ENCODE assay signal across 8 mouse cellular contexts in genomic region chr9:53990921-53991320, GRCm38 (mm10). TPM values are rescaled to one million over a fixed set of nuclear protein-coding genes. Genes with fewer than 3 reads are reported as not detected.
DNase-seq lines count a peak whose midpoint lies in the region; ATAC-seq and TF ChIP-seq lines count a peak whose summit lies in the region.

No protein-coding gene starts in this region.

- no peak overlapping the region for H3K9ac ChIP-seq in intestine, postnatal 0 days (ENCODE audit: low read depth, low read length)
- no peak overlapping the region for H3K9ac ChIP-seq in stomach, embryonic 15.5 days

- no peaks in the 10 kb centered on the region for H3K27me3 ChIP-seq in testis, adult 2 months (ENCODE audit: control insufficient read depth, insufficient read depth, low read length)
- no peaks in the 10 kb centered on the region for H3K27me3 ChIP-seq in intestine, postnatal 0 days (replicated peaks; ENCODE audit: control insufficient read depth, insufficient read depth, low read length)
- no peaks in the 10 kb centered on the region for H3K27me3 ChIP-seq in stomach, embryonic 15.5 days (replicated peaks)

- TF ChIP-seq CTCF in testis, adult 2 months (IDR thresholded peaks at IDR 0.05; ENCODE audit: control insufficient read depth, insufficient read depth, insufficient replicate concordance, low read depth, low read length) = 0 out of 2 replicates have a peak, but pooled peaks have one; percentile 9
- peak; percentile 54; the same call in 1 of the 2 replicates for TF ChIP-seq CTCF in embryonic fibroblast, embryonic 13.5 days (IDR thresholded peaks at IDR 0.05; ENCODE audit: borderline replicate concordance, insufficient read depth, low read length)
- TF ChIP-seq CTCF in intestine, postnatal 0 days (IDR thresholded peaks at IDR 0.05; ENCODE audit: low read depth) = peak; percentile 94

- no peaks in the 10 kb centered on the region for H3K36me3 ChIP-seq in testis, adult 2 months (ENCODE audit: control insufficient read depth, insufficient read depth, low read length)
- H3K36me3 ChIP-seq in intestine, postnatal 0 days (ENCODE audit: control insufficient read depth, insufficient read depth) = no peaks in the 10 kb centered on the region
- H3K36me3 ChIP-seq in stomach, embryonic 15.5 days = no peaks in the 10 kb centered on the region

- DNase-seq in adrenal gland, adult 2 months = peak; percentile 17
- no peak for DNase-seq in adrenal gland, postnatal 4 days (ENCODE audit: low spot score in 2 of 2)
- no peak for DNase-seq in testis, postnatal 10 days (ENCODE audit: low spot score)
- DNase-seq in lung, postnatal 36 days = peak; percentile 21

- 5% methylated on average over 3 of the region's 3 CpGs for WGBS in intestine, postnatal 0 days
- 3% methylated on average over 3 of the region's 3 CpGs for WGBS in stomach, embryonic 15.5 days

- H3K9me3 ChIP-seq in intestine, postnatal 0 days (ENCODE audit: control insufficient read depth) = no peaks in the 10 kb centered on the region
- no peaks in the 10 kb centered on the region for H3K9me3 ChIP-seq in stomach, embryonic 15.5 days

- no peak for ATAC-seq in intestine, postnatal 0 days
- peak; percentile 35; the same call in 1 of the 2 replicates for ATAC-seq in stomach, embryonic 15.5 days (ENCODE audit: insufficient read depth, low FRiP score, low read depth)

- H3K4me3 ChIP-seq in testis, adult 2 months (ENCODE audit: control insufficient read depth, low read depth, low read length) = no peak overlapping the region
- H3K4me3 ChIP-seq in embryonic fibroblast, embryonic 13.5 days (ENCODE audit: insufficient read depth, low read length) = no peak overlapping the region
- H3K4me3 ChIP-seq in intestine, postnatal 0 days (ENCODE audit: low read depth, low read length) = no peak overlapping the region
- H3K4me3 ChIP-seq in stomach, embryonic 15.5 days (replicated peaks) = no peak overlapping the region

- no peak overlapping the region for H3K27ac ChIP-seq in testis, adult 2 months (ENCODE audit: control insufficient read depth, insufficient read depth, low read depth, low read length)
- no peak overlapping the region for H3K27ac ChIP-seq in embryonic fibroblast, embryonic 13.5 days (ENCODE audit: insufficient read depth, low read length)
- H3K27ac ChIP-seq in intestine, postnatal 0 days (ENCODE audit: low read depth, low read length) = no peak overlapping the region
- H3K27ac ChIP-seq in stomach, embryonic 15.5 days = no peak overlapping the region

- TF ChIP-seq POLR2A in testis, adult 2 months (IDR thresholded peaks at IDR 0.05; ENCODE audit: control insufficient read depth, low read depth, low read length) = no peak
- TF ChIP-seq POLR2A in embryonic fibroblast, embryonic 13.5 days (IDR thresholded peaks at IDR 0.05; ENCODE audit: low read depth, low read length) = no peak

- H3K4me2 ChIP-seq in intestine, postnatal 0 days (replicated peaks; ENCODE audit: low read depth) = no peak overlapping the region
- no peak overlapping the region for H3K4me2 ChIP-seq in stomach, embryonic 15.5 days

- H3K4me1 ChIP-seq in testis, adult 2 months (ENCODE audit: control insufficient read depth, insufficient read depth, low read length) = 0 out of 2 replicates have a peak, but pooled peaks cover 3% of the 10 kb centered on the region
- H3K4me1 ChIP-seq in embryonic fibroblast, embryonic 13.5 days (ENCODE audit: control insufficient read depth, insufficient read depth, low read length) = no peaks in the 10 kb centered on the region
- H3K4me1 ChIP-seq in intestine, postnatal 0 days (replicated peaks; ENCODE audit: control insufficient read depth, insufficient read depth, low read length) = no peaks in the 10 kb centered on the region
- H3K4me1 ChIP-seq in stomach, embryonic 15.5 days = no peaks in the 10 kb centered on the region

RNA-seq across cellular contexts. Expression of gene Elmod1, which starts 15.8 kb away (rescaled TPM):
- 1 to 10 TPM; 2.5 to 4.4 TPM for total RNA-seq in adrenal gland, adult 2 months (2021)
- 0.57 and 0.79 TPM in 2 replicates for polyA plus RNA-seq in adrenal gland, adult 2 months (2012; rRNA removed)
- 1 to 10 TPM; 4.0 to 5.4 TPM for total RNA-seq in adrenal gland, postnatal 4 days (2021)
- 0.04 and 0.05 TPM in 2 replicates for polyA plus RNA-seq in testis, adult 2 months (2012; rRNA removed)
- polyA plus RNA-seq in embryonic fibroblast, embryonic 13.5 days (2011; ENCODE audit: insufficient read length, low read depth, missing spikeins) = not detected in 2 replicates
- 0.51 and 0.55 TPM in 2 replicates for polyA plus RNA-seq in intestine, postnatal 0 days (2015; fragmentation: Nextera tagmentation; extraction: Ambion mirVana)
- polyA plus RNA-seq in stomach, embryonic 15.5 days (2015; fragmentation: Nextera tagmentation; extraction: Ambion mirVana) = 0.30 and 0.32 TPM in 2 replicates

Comparison
In these comparisons a context has a peak if more than half of its experiments do, and no peak if none do; other contexts are left out.
1. DNase-seq: peak in adrenal gland, adult 2 months (single experiment) and lung, postnatal 36 days (single experiment); none in adrenal gland, postnatal 4 days (0 of 2) and testis, postnatal 10 days (single experiment).
2. CTCF ChIP-seq: peak in every context shown above with its lines; median percentile 94 in intestine, postnatal 0 days; 54 in embryonic fibroblast, embryonic 13.5 days; 9 in testis, adult 2 months.